ENCODE assay signal across 9 mouse cellular contexts in the genomic region with DNA sequence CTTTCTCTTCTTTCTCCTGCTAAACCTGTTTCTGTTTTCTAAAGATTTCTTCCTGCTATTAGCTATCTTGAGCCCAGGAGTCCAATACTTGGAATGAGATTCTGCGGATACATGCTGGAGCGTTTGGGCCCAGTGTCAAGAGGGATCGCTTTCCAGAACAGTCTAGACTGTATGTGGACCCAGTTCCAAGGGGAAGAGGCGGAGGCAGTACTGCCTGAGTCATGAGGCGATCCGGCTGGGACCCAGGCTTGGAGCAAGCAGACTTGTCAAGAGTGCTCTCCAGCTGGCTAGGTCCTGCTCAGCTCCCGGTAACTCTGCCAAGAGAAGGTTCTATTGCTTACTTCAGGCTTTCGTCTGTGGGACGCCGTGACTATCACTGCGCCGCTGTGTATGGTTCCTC. TPM values are rescaled to one million over a fixed set of nuclear protein-coding genes. Genes with fewer than 3 reads are reported as not detected.
DNase-seq lines count a peak whose midpoint lies in the region; ATAC-seq lines count a peak whose summit lies in the region.
"Had no signal": no experiment of that assay in that cellular context is flagged by ENCODE, and none has a peak within 500 bp of the region (broad histone marks: within the 10 kb centered on the region; RNA-seq: fewer than 3 reads in every experiment).

No protein-coding gene starts in this region.

- H3K27ac ChIP-seq in kidney, embryonic 14.5 days (ENCODE audit: low read depth, low read length), result no peak overlapping the region
- H3K27ac ChIP-seq in midbrain, embryonic 11.5 days (ENCODE audit: low read depth, low read length), result no peak overlapping the region
- H3K27ac ChIP-seq: liver, embryonic 13.5 days had no signal

- no peaks in the 10 kb centered on the region for H3K27me3 ChIP-seq in kidney, embryonic 14.5 days (ENCODE audit: control insufficient read depth, insufficient read depth, low read length)
- no peaks in the 10 kb centered on the region for H3K27me3 ChIP-seq in midbrain, embryonic 11.5 days (ENCODE audit: control insufficient read depth, insufficient read depth, low read length)
- H3K27me3 ChIP-seq: liver, embryonic 13.5 days had no signal

- no peaks in the 10 kb centered on the region for H3K4me1 ChIP-seq in kidney, embryonic 14.5 days (ENCODE audit: control insufficient read depth, insufficient read depth, low read length)
- H3K4me1 ChIP-seq in midbrain, embryonic 11.5 days (ENCODE audit: control insufficient read depth, insufficient read depth, low read length), result no peaks in the 10 kb centered on the region
- H3K4me1 ChIP-seq: liver, embryonic 13.5 days had no signal

- DNase-seq in kidney, adult 11 months, result peak; percentile 26
- DNase-seq in cerebellum, postnatal 36 days, result peak; percentile 9 to 12
- DNase-seq in heart, postnatal 4 days, result peak; percentile 73
- peak; percentile 88 for DNase-seq in lung, postnatal 10 days
- DNase-seq in urinary bladder, postnatal 25 days (ENCODE audit: low spot score), result peak; percentile 46
- no peak for DNase-seq in midbrain, embryonic 11.5 days (ENCODE audit: low spot score, missing footprints)
- DNase-seq in retina, embryonic 14.5 days (ENCODE audit: low spot score), result no peak
- DNase-seq: liver, embryonic 13.5 days had no signal

- no peaks in the 10 kb centered on the region for H3K9me3 ChIP-seq in kidney, embryonic 14.5 days (ENCODE audit: control insufficient read depth, low read length)
- H3K9me3 ChIP-seq in midbrain, embryonic 11.5 days (ENCODE audit: control insufficient read depth, low read length), result no peaks in the 10 kb centered on the region
- H3K9me3 ChIP-seq: liver, embryonic 13.5 days had no signal

- no peak overlapping the region for H3K4me2 ChIP-seq in kidney, embryonic 14.5 days (replicated peaks; ENCODE audit: low read depth, low read length)
- H3K4me2 ChIP-seq in midbrain, embryonic 11.5 days, result no peak overlapping the region
- H3K4me2 ChIP-seq: liver, embryonic 13.5 days had no signal

- no peak overlapping the region for H3K9ac ChIP-seq in kidney, embryonic 14.5 days (ENCODE audit: low read depth, low read length)
- H3K9ac ChIP-seq in midbrain, embryonic 11.5 days (ENCODE audit: low read length), result no peak overlapping the region
- H3K9ac ChIP-seq: liver, embryonic 13.5 days had no signal

- H3K36me3 ChIP-seq in kidney, embryonic 14.5 days (ENCODE audit: control insufficient read depth, insufficient read depth, low read length), result no peaks in the 10 kb centered on the region
- no peaks in the 10 kb centered on the region for H3K36me3 ChIP-seq in midbrain, embryonic 11.5 days (ENCODE audit: control insufficient read depth, insufficient read depth, low read length)
- H3K36me3 ChIP-seq: liver, embryonic 13.5 days had no signal

- no peak overlapping the region for H3K4me3 ChIP-seq in kidney, embryonic 14.5 days (ENCODE audit: low read length)
- H3K4me3 ChIP-seq in midbrain, embryonic 11.5 days (ENCODE audit: low read depth, low read length), result no peak overlapping the region
- H3K4me3 ChIP-seq: liver, embryonic 13.5 days had no signal

- ATAC-seq in kidney, embryonic 14.5 days (ENCODE audit: low FRiP score, low TSS enrichment), result no peak
- ATAC-seq in midbrain, embryonic 11.5 days (ENCODE audit: low FRiP score), result no peak

- WGBS in kidney, embryonic 14.5 days, result 93% methylated on average over 12 of the region's 12 CpGs
- 91% methylated on average over 12 of the region's 12 CpGs for WGBS in midbrain, embryonic 11.5 days

RNA-seq across cellular contexts. Expression of gene Trib2, which starts 50.7 kb away (rescaled TPM):
- 28.7 and 58.7 TPM in 2 replicates for polyA plus RNA-seq in kidney, embryonic 14.5 days (2014; fragmentation: Nextera tagmentation; extraction: Ambion mirVana)
- 10 to 100 TPM; 73.6 to 83.6 TPM for total RNA-seq in heart, postnatal 4 days (2021)
- 63.7 and 70.8 TPM in 2 replicates for polyA plus RNA-seq in midbrain, embryonic 11.5 days (2014; fragmentation: Nextera tagmentation; extraction: Ambion mirVana)

Comparison
In these comparisons a context has a peak if more than half of its experiments do, and no peak if none do; other contexts are left out.
1. DNase-seq: peak in kidney, adult 11 months (single experiment), cerebellum, postnatal 36 days (2 of 2), heart, postnatal 4 days (single experiment), lung, postnatal 10 days (single experiment) and urinary bladder, postnatal 25 days (single experiment); none in midbrain, embryonic 11.5 days (single experiment) and retina, embryonic 14.5 days (single experiment).